Mouse (Mus musculus) MEL-GATA-1-ER (cell line): ENCODE results near the gene Lamc2.

Experiments
- DNase-seq: peaks from one replicate; pipeline ENCODE4 v3.0.0-alpha.2; 2012; ENCODE audit warnings: low read depth; ENCODE audit errors: extremely low read depth

Gene Lamc2

GRCm38 (mm10) chr1:153185828-153186803 is at the start of gene Lamc2:
Gene Lamc2, minus strand, starts transcription at chr1:153186447.
- DNase-seq, result no peak

GRCm38 (mm10) chr1:153235576-153235975 is 49.3 kb upstream of the Lamc2 start:
- DNase-seq, result no peak

GRCm38 (mm10) chr1:153231681-153232080 is 45.4 kb upstream of the Lamc2 start:
- DNase-seq, result no peak

GRCm38 (mm10) chr1:153227916-153228315 is 41.7 kb upstream of the Lamc2 start:
- no peak for DNase-seq

GRCm38 (mm10) chr1:153227096-153227495 is 40.8 kb upstream of the Lamc2 start:
- no peak for DNase-seq

- no peak for DNase-seq
These were observed 39.8 kb upstream of the Lamc2 start for GRCm38 (mm10) chr1:153225786-153226725.

- DNase-seq, result no peak
These were observed 38.1 kb upstream of the Lamc2 start for GRCm38 (mm10) chr1:153224331-153224730.

GRCm38 (mm10) chr1:153219376-153219775 is 33.1 kb upstream of the Lamc2 start:
- no peak for DNase-seq

- no peak for DNase-seq
These were observed 30.3 kb upstream of the Lamc2 start for GRCm38 (mm10) chr1:153216516-153216915.

- no peak for DNase-seq
These were observed 29.4 kb upstream of the Lamc2 start for GRCm38 (mm10) chr1:153215676-153216075.

GRCm38 (mm10) chr1:153210992-153211391 is 24.7 kb upstream of the Lamc2 start:
- no peak for DNase-seq

- DNase-seq, result no peak
These were observed 24.0 kb upstream of the Lamc2 start for GRCm38 (mm10) chr1:153210198-153210597.

- no peak for DNase-seq
These were observed 15.9 kb upstream of the Lamc2 start for GRCm38 (mm10) chr1:153202195-153202594.

- DNase-seq, result no peak
These were observed 15.2 kb upstream of the Lamc2 start for GRCm38 (mm10) chr1:153201448-153201847.

- no peak for DNase-seq
These were observed 11.1 kb upstream of the Lamc2 start for GRCm38 (mm10) chr1:153197316-153197850.

GRCm38 (mm10) chr1:153192945-153193344 is 6.7 kb upstream of the Lamc2 start:
- DNase-seq, result no peak

- DNase-seq, result no peak
These were observed 6.1 kb upstream of the Lamc2 start for GRCm38 (mm10) chr1:153192379-153192778.

- no peak for DNase-seq
These were observed 5.7 kb upstream of the Lamc2 start for GRCm38 (mm10) chr1:153191943-153192329.

GRCm38 (mm10) chr1:153191237-153191942 is 5.1 kb upstream of the Lamc2 start:
- no peak for DNase-seq

GRCm38 (mm10) chr1:153188081-153188480 is 1.8 kb upstream of the Lamc2 start:
- no peak for DNase-seq
